Mouse (Mus musculus) olfactory bulb, adult 2 months (tissue): Measurements from ENCODE around the gene P3h2.

ENCODE experiments used
- CTCF ChIP-seq: fragments of 200-500 bp; IDR thresholded peaks from 2 replicates; pipeline ENCODE4 v1.5.1; 2012; ENCODE audit warnings: low read depth, mild to moderate bottlenecking, low read length, moderate library complexity; ENCODE audit not compliant: insufficient read depth
- POLR2A ChIP-seq: fragments of 200-500 bp; IDR thresholded peaks from 2 replicates; pipeline ENCODE4 v1.6.1; 2012; ENCODE audit warnings: mild to moderate bottlenecking, low read depth, low read length, moderate library complexity; ENCODE audit not compliant: insufficient read depth

DNA sequence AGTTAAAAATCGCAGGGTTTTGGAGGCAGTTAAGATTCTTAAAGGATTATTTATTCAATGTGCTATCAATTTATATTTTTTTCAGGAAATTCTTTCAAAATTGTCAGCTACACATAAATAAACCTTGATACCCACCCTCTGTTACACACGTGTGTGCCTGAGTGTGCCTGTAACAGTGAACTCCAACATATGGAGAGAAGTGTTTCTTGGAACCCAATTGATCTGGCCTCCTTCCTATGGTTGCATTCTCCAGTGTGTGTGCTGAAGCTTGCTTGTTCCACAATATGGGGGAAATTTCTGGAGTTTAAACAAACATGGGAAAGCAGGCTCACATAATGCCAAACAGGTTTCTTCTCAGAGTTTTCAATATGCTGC is 63.7 kb downstream of the P3h2 start:
- no peak for TF ChIP-seq CTCF
- no peak for TF ChIP-seq POLR2A
